Mouse (Mus musculus): ENCODE data around the gene Gm3233.

GRCm38 (mm10) chr10:77804095-77804494 lies 44.6 kb upstream of the Gm3233 start:
- TF ChIP-seq CTCF (IDR thresholded peaks at IDR 0.05; ENCODE audit: low read depth), result no peak
- TF ChIP-seq EP300 (IDR thresholded peaks at IDR 0.05; ENCODE audit: low read depth), result no peak
